Mouse (Mus musculus) myocyte (in vitro differentiated cells): Measurements from ENCODE around the gene Hdac1. TPM values are rescaled to one million over a fixed set of nuclear protein-coding genes. Genes with fewer than 3 reads are reported as not detected.

Experiments
- H3K27me3 ChIP-seq: one replicate; pipeline ENCODE4 v1.6.1; 2011; ENCODE audit not compliant: control insufficient read depth, insufficient read depth, insufficient read length
- H3K36me3 ChIP-seq: one replicate; pipeline ENCODE4 v1.6.1; 2011; ENCODE audit not compliant: control insufficient read depth, insufficient read depth
- H3K4me2 ChIP-seq: one replicate; pipeline ENCODE4 v1.6.1; 2011; ENCODE audit warnings: low read depth, control low read depth
- H3K4me3 ChIP-seq: one replicate; pipeline ENCODE4 v1.5.1; 2011; ENCODE audit warnings: mild to moderate bottlenecking, control low read depth, moderate library complexity
- H3K79me2 ChIP-seq: one replicate; pipeline ENCODE4 v1.6.1; 2011; ENCODE audit not compliant: control insufficient read depth, insufficient read depth
- H3ac ChIP-seq: one replicate; pipeline ENCODE4 v1.6.1; 2011; ENCODE audit not compliant: control insufficient read depth, insufficient read length
- CEBPB ChIP-seq: IDR thresholded peaks from 2 replicates; pipeline ENCODE4 v1.6.1; 2011; ENCODE audit warnings: mild to moderate bottlenecking, moderate library complexity; ENCODE audit not compliant: poor library complexity, insufficient read depth, severe bottlenecking
- E2F4 ChIP-seq: IDR thresholded peaks from one replicate; pipeline ENCODE4 v1.6.1; 2011; ENCODE audit warnings: mild to moderate bottlenecking, control low read depth, moderate library complexity; ENCODE audit not compliant: insufficient read depth
- MAX ChIP-seq: IDR thresholded peaks from one replicate; pipeline ENCODE4 v1.6.1; 2011; ENCODE audit warnings: low read depth, mild to moderate bottlenecking, control low read depth
- MYOD1 ChIP-seq, 3 experiments: IDR thresholded peaks; one replicate each; pipeline ENCODE4 v1.6.1; 2011; ENCODE audit warnings: control low read depth in 2 of 3, low read depth in 2 of 3, mild to moderate bottlenecking in 2 of 3, moderate library complexity in 1 of 3; ENCODE audit not compliant: insufficient read length in 2 of 3, control insufficient read depth in 1 of 3
- MYOG ChIP-seq, 3 experiments: IDR thresholded peaks; one replicate each; pipeline ENCODE4 v1.6.1; 2011; ENCODE audit warnings: control low read depth in 2 of 3, low read depth in 2 of 3, mild to moderate bottlenecking in 2 of 3; ENCODE audit not compliant: insufficient read length in 2 of 3, control insufficient read depth in 1 of 3, insufficient read depth in 1 of 3
- POLR2A ChIP-seq: IDR thresholded peaks from one replicate; pipeline ENCODE4 v1.6.1; 2011; ENCODE audit warnings: low read depth, mild to moderate bottlenecking, control low read depth, moderate library complexity; ENCODE audit not compliant: insufficient read length
- POLR2AphosphoS2 ChIP-seq: IDR thresholded peaks from one replicate; pipeline ENCODE4 v1.6.1; 2011; ENCODE audit warnings: low read depth, control low read depth; ENCODE audit not compliant: insufficient read length
- REST ChIP-seq: IDR thresholded peaks from one replicate; pipeline ENCODE4 v1.6.1; 2011; ENCODE audit warnings: mild to moderate bottlenecking, control low read depth, moderate library complexity; ENCODE audit not compliant: insufficient read depth, insufficient read length
- SRF ChIP-seq: IDR thresholded peaks from one replicate; pipeline ENCODE4 v1.6.1; 2011; ENCODE audit warnings: low read depth; ENCODE audit not compliant: control insufficient read depth, insufficient read length
- TCF12 ChIP-seq: IDR thresholded peaks from one replicate; pipeline ENCODE4 v1.6.1; 2011; ENCODE audit warnings: mild to moderate bottlenecking, control low read depth; ENCODE audit not compliant: poor library complexity, insufficient read depth, severe bottlenecking
- TCF3 ChIP-seq: IDR thresholded peaks from one replicate; pipeline ENCODE4 v1.6.1; 2011; ENCODE audit warnings: low read depth, control low read depth; ENCODE audit not compliant: insufficient read length
- USF1 ChIP-seq: IDR thresholded peaks from one replicate; pipeline ENCODE4 v1.6.1; 2011; ENCODE audit warnings: low read depth, mild to moderate bottlenecking, control low read depth, moderate library complexity
- polyA plus RNA-seq: library from polyadenylated mRNA; unstranded; fragments of >200 nt; fragmentation: generic; extraction: Trizol; gene quantifications from one replicate; pipeline ENCODE4 v1.2.1, GENCODE M21; 2012; ENCODE audit warnings: missing spikeins

Hdac1 gene
- polyA plus RNA-seq, 1 experiment, result 50.4 TPM

DNA sequence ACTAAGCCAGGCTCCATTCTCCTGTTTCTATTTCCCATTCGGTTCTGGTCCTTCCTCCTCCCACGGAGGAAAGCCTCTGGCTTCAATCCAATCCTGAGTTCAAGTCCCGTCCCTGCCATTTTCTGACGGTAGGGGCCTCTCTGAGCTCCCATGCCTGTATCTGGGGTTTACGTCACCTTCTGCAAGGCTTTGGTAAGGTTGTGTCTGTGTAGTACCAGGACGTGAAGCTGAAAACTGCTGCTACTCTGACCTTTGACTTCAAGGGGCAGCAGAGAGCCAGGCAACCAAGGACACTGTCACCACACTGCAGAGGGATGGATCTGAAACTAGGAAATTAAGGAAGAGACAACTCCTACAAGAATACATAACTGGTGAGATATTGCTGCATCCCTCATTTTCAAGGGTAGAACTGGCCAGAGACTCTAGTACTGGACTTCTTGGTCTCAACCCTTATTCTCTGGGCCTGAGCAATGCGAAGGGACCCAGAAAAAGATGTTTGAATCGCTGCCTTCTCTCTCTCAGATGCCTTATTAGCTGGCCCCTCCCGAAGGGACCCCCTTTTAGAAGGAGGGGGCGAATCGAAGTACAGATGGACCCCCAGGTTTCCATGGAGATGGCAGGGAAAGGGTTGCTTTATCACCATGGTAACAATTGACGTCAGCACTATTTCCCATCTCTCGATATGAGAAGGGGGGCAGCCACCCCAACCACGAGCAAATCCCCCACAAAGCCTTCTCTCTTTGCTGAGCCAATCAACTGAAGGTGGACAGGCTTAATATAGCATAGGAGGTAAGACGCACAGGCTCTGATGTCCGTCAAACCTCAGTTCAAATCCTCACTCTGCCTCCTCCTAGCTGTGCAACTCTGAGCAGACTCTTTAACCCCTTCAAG is 46.6 kb downstream of the Hdac1 start:
- Histone ChIP-seq H3K79me2 (no peaks in the 10 kb centered on the region), H3ac (no peak overlapping the region), H3K36me3 (no peaks in the 10 kb centered on the region), H3K4me3 (no peak overlapping the region), H3K27me3 (peaks cover 8% of the 10 kb centered on the region), H3K4me2 (no peak overlapping the region)
- no peak for TF ChIP-seq POLR2AphosphoS2
- TF ChIP-seq SRF, result no peak
- no peak for TF ChIP-seq POLR2A
- TF ChIP-seq USF1, result no peak
- TF ChIP-seq TCF12, result no peak
- TF ChIP-seq MYOD1 (IDR thresholded peaks at IDR 0.05; ENCODE audit: control insufficient read depth in 1 of 3, insufficient read length in 2 of 3, low read depth in 2 of 3), result no peak
- no peak for TF ChIP-seq MAX
- TF ChIP-seq CEBPB, result no peak
- no peak for TF ChIP-seq TCF3

DNA sequence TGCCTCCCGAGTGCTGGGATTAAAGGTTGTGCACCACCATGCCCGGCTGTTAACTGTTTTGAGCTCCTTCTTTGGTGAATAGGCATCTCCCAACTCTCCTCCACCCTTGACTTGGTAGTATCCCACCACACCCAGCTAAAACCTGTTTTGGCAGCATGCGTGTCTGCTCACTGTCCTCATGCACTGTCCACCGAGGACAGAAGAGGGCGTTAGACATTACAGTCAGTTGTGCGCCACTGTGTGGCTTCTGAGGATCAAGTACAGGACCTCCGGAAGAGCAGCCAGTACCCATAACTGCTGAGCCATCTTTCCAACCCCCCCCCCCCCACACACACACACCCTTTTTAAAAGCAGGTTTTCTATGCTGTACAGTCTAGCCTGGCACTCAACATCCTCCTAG is 47.8 kb downstream of the Hdac1 start:
- no peak overlapping the region for H3ac ChIP-seq
- H3K4me3 ChIP-seq, result no peak overlapping the region
- TF ChIP-seq MAX (no peak), USF1 (no peak), MYOG (IDR thresholded peaks at IDR 0.05; ENCODE audit: control insufficient read depth in 1 of 3, insufficient read depth in 1 of 3, insufficient read length in 2 of 3, low read depth in 2 of 3) (no peak), MYOD1 (IDR thresholded peaks at IDR 0.05; ENCODE audit: control insufficient read depth in 1 of 3, insufficient read length in 2 of 3, low read depth in 2 of 3) (no peak), POLR2AphosphoS2 (no peak), POLR2A (no peak), CEBPB (no peak), TCF12 (no peak), E2F4 (no peak), SRF (no peak), TCF3 (no peak), REST (no peak)
- H3K79me2 ChIP-seq, result no peaks in the 10 kb centered on the region
- H3K36me3 ChIP-seq, result no peaks in the 10 kb centered on the region
- H3K4me2 ChIP-seq, result no peak overlapping the region
- H3K27me3 ChIP-seq, result peaks cover 8% of the 10 kb centered on the region

DNA sequence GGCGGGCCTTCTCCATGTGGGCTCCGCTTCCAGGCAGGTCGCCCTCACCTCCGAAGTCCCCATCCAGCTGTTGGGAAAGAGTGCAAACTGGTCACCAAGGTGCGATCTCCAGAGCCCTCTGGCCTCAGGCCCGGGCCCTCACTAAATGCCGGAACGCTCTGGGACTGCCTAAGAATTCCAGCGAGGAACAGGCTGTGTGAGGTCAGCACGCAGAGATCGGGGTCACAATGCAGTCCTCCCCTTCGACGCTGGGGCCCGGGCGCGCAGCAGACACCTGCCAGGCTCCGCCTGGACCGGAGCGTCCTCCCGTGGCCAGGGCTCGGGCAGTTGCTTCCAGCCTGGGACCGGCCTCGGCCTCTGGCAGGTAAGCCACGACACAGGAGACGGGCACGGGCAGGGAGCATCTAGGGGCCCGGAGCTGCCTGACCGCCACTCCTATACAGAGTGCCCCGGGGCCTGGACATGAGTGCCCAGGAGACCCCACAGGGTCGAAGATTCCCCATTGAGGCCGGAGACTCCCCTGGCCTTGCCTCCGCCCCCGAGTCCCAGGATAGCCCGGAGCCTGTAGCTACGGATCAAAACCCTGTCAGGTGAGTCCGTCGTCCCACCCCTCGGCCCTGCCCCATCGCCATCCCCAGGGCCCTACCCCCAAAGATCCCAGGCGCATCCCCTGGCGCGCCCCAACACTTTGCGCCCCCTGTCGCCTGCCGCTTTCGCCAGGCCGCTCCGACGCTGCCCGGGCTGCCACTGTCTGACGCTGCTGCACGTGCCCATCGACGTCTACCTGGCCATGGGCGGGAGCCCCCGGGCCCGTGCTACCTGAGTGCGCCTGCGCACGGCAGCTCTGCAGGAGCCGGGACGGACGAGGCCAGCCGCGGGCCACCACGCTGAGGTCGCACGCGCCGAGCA is 51.3 kb downstream of the Hdac1 start, which contains the start of the genes Tssk3 and Fam229a:
TSS of gene Tssk3 (minus strand) at position 51 of the 909 bp plus-strand sequence.
TSS of gene Fam229a (plus strand) at position 219 of the 909 bp plus-strand sequence.
- Histone ChIP-seq H3K4me3 (no peak within 1 kb of the TSS), H3ac (no peak within 1 kb of the TSS), H3K79me2 (no peaks in the 10 kb centered on the region), H3K36me3 (peaks cover 3% of the 10 kb centered on the region), H3K27me3 (peaks cover 8% of the 10 kb centered on the region), H3K4me2 (no peak within 1 kb of the TSS)
- TF ChIP-seq POLR2A, result no peak
- no peak for TF ChIP-seq MYOG (IDR thresholded peaks at IDR 0.05; ENCODE audit: control insufficient read depth in 1 of 3, insufficient read depth in 1 of 3, insufficient read length in 2 of 3, low read depth in 2 of 3)
- TF ChIP-seq REST, result no peak
- TF ChIP-seq E2F4, result no peak
- no peak for TF ChIP-seq MAX
- no peak for TF ChIP-seq TCF3
- TF ChIP-seq SRF, result no peak
- no peak for TF ChIP-seq USF1
- TF ChIP-seq POLR2AphosphoS2, result no peak
- TF ChIP-seq TCF12, result no peak
- TF ChIP-seq CEBPB, result no peak
- TF ChIP-seq MYOD1 (IDR thresholded peaks at IDR 0.05; ENCODE audit: control insufficient read depth in 1 of 3, insufficient read length in 2 of 3, low read depth in 2 of 3), result no peak

DNA sequence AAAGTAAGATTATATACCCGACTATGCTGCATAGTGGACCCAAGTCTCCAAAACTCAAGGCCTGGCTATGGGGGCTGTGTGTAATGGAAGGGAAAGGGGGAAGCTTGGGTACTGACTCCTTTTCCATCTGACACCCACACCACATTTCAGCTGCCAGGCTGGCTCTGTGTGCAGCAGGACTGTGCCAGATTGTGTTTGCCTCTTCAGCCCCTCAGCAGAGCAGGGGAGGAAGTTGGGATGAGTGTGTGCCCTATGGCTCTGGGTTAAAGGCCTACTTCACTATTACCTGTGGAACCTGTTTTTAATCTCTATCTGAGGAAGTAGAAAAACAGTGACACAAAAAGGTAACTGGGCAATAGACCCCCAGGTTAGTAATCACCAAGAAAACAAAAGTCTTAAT is 61.4 kb downstream of the Hdac1 start:
- no peak overlapping the region for H3K4me3 ChIP-seq
- no peaks in the 10 kb centered on the region for H3K27me3 ChIP-seq
- no peak overlapping the region for H3ac ChIP-seq
- H3K79me2 ChIP-seq, result no peaks in the 10 kb centered on the region
- no peak overlapping the region for H3K4me2 ChIP-seq
- H3K36me3 ChIP-seq, result peaks cover 38% of the 10 kb centered on the region
- TF ChIP-seq SRF (no peak), POLR2A (no peak), TCF12 (no peak), MYOD1 (IDR thresholded peaks at IDR 0.05; ENCODE audit: control insufficient read depth in 1 of 3, insufficient read length in 2 of 3, low read depth in 2 of 3) (no peak), CEBPB (no peak), REST (no peak), TCF3 (no peak), MYOG (IDR thresholded peaks at IDR 0.05; ENCODE audit: control insufficient read depth in 1 of 3, insufficient read depth in 1 of 3, insufficient read length in 2 of 3, low read depth in 2 of 3) (no peak), E2F4 (no peak), POLR2AphosphoS2 (no peak), USF1 (no peak), MAX (no peak)
